Mouse (Mus musculus): ENCODE measurements around the gene Hist4h4. TPM values are rescaled to one million over a fixed set of nuclear protein-coding genes. Genes with fewer than 3 reads are reported as not detected.

Hist4h4 gene
- total RNA-seq, 2 experiments from 2014 or later, result 9.2 to 11.7 TPM

GRCm38 (mm10) chr6:136792884-136793758 lies 11.1 kb downstream of the Hist4h4 start:
- intact Hi-C loops (cut with DNase I), result no loop called here
- DNase-seq (ENCODE audit: low spot score in 2 of 2), result no peak

GRCm38 (mm10) chr6:136789391-136789971 lies 14.7 kb downstream of the Hist4h4 start:
- no peak for DNase-seq (ENCODE audit: low spot score in 2 of 2)
- intact Hi-C loops (cut with DNase I), result no loop called here

GRCm38 (mm10) chr6:136782761-136783160 lies 21.5 kb downstream of the Hist4h4 start:
- intact Hi-C loops (cut with DNase I), result no loop called here
- peak; percentile 7 to 11 for DNase-seq (ENCODE audit: low spot score in 2 of 2)

GRCm38 (mm10) chr6:136782146-136782545 lies 22.1 kb downstream of the Hist4h4 start:
- no peak for DNase-seq (ENCODE audit: low spot score in 2 of 2)
- intact Hi-C loops (cut with DNase I), result no loop called here

GRCm38 (mm10) chr6:136781377-136781986 lies 22.7 kb downstream of the Hist4h4 start, which contains the start of gene Gucy2c:
Gene Gucy2c (minus strand): TSS chr6:136781765.
- no peak for DNase-seq (ENCODE audit: low spot score in 2 of 2)

GRCm38 (mm10) chr6:136776392-136776791 lies 27.8 kb downstream of the Hist4h4 start:
- intact Hi-C loops (cut with DNase I), result no loop called here
- no peak for DNase-seq (ENCODE audit: low spot score in 2 of 2)

More at GRCm38 (mm10) chr6:136781377-136781986, 22.7 kb downstream of the Hist4h4 start, which contains the start of gene Gucy2c:
- intact Hi-C loops (cut with DNase I), result no loop called here

- intact Hi-C loops (cut with DNase I), result no loop called here
- no peak for DNase-seq (ENCODE audit: low spot score in 2 of 2)
Observed at GRCm38 (mm10) chr6:136769859-136770258, 34.4 kb downstream of the Hist4h4 start.

- intact Hi-C loops (cut with DNase I), result no loop called here
- no peak for DNase-seq (ENCODE audit: low spot score in 2 of 2)
Observed at GRCm38 (mm10) chr6:136769143-136769542, 35.1 kb downstream of the Hist4h4 start.

GRCm38 (mm10) chr6:136763912-136764311 lies 40.3 kb downstream of the Hist4h4 start:
- intact Hi-C loops (cut with DNase I), result no loop called here
- no peak for DNase-seq (ENCODE audit: low spot score in 2 of 2)

Small RNA genes lying within 50 kb of the gene (microRNA-seq; reads per million reads assigned to microRNA genes)
- not detected for gene Gm44364

Other genes with a start within 250 kb of the Hist4h4 start
- not detected for gene Plbd1, start 142.5 kb downstream of the Hist4h4 start, total RNA-seq (2021)
- gene Gucy2c, start 22.6 kb downstream of the Hist4h4 start, total RNA-seq (2021), result under 1 TPM; 0.32 to 0.39 TPM
- 10 to 100 TPM; 55.2 to 67.5 TPM for gene H2afj, start 3.8 kb upstream of the Hist4h4 start, total RNA-seq (2021)
- 1 to 10 TPM; 3.5 to 4.7 TPM for gene BC049715, start 23.2 kb upstream of the Hist4h4 start, total RNA-seq (2021)
- gene Wbp11, start 23.8 kb upstream of the Hist4h4 start, total RNA-seq (2021), result 100 to 1,000 TPM; 122 to 125 TPM
- gene Smco3, start 31.0 kb upstream of the Hist4h4 start, total RNA-seq (2021), result 1 to 10 TPM; 3.6 to 5.6 TPM
- gene Art4, start 53.3 kb upstream of the Hist4h4 start, total RNA-seq (2021), result not detected
- gene Mgp, start 71.4 kb upstream of the Hist4h4 start, total RNA-seq (2021), result 10 to 100 TPM; 38.0 to 47.7 TPM
- not detected for gene Erp27, start 117.8 kb upstream of the Hist4h4 start, total RNA-seq (2021)
- 1 to 10 TPM in 1 of 2 experiments, under 1 TPM in 1; 0.68 to 2.6 TPM for gene Pde6h, start 119.4 kb upstream of the Hist4h4 start, total RNA-seq (2021)
- 10 to 100 TPM in 1 of 2 experiments, 1 to 10 TPM in 1; 8.9 to 11.0 TPM for gene Arhgdib, start 137.5 kb upstream of the Hist4h4 start, total RNA-seq (2021)